Mouse (Mus musculus) kidney, embryonic 16.5 days (tissue): ENCODE data around the gene Sgf29. TPM values are rescaled to one million over a fixed set of nuclear protein-coding genes. Genes with fewer than 3 reads are reported as not detected.

Experiments used
- ATAC-seq: fragments of 200-750 bp; cut with Nextera tagmentation; 2 replicates; pipeline ENCODE4 v1.8.0; 2017; ENCODE audit warnings: moderate TSS enrichment; ENCODE audit not compliant: low FRiP score, low TSS enrichment
- H3K27ac ChIP-seq: fragments of 300-500 bp; sonication (generic); 2 replicates; pipeline ENCODE4 v1.5.1; 2014; ENCODE audit warnings: low read length
- H3K27me3 ChIP-seq: fragments of 300-500 bp; sonication (generic); 2 replicates; pipeline ENCODE4 v1.6.1; 2014; ENCODE audit warnings: low read length, control low read depth, mixed read lengths; ENCODE audit not compliant: insufficient read depth
- H3K36me3 ChIP-seq: fragments of 300-500 bp; sonication (generic); 2 replicates; pipeline ENCODE4 v1.6.1; 2014; ENCODE audit warnings: low read length, control low read depth, mixed read lengths; ENCODE audit not compliant: insufficient read depth
- H3K4me1 ChIP-seq: fragments of 300-500 bp; sonication (generic); 2 replicates; pipeline ENCODE4 v1.6.1; 2014; ENCODE audit warnings: low read length, control low read depth, mixed read lengths; ENCODE audit not compliant: insufficient read depth
- H3K4me2 ChIP-seq: fragments of 300-500 bp; sonication (generic); replicated peaks from 2 replicates; pipeline ENCODE4 v1.6.1; 2014; ENCODE audit warnings: low read depth, low read length
- H3K4me3 ChIP-seq: fragments of 300-500 bp; sonication (generic); 2 replicates; pipeline ENCODE4 v1.5.1; 2014; ENCODE audit warnings: mild to moderate bottlenecking, low read length
- H3K9ac ChIP-seq: fragments of 300-500 bp; sonication (generic); replicated peaks from 2 replicates; pipeline ENCODE4 v1.6.1; 2014; ENCODE audit warnings: low read length
- H3K9me3 ChIP-seq: fragments of 300-500 bp; sonication (generic); 2 replicates; pipeline ENCODE4 v1.6.1; 2016; ENCODE audit warnings: low read length, control low read depth
- WGBS: fragments of 180-500 bp; shearing (Covaris S2); extraction: QIAGEN DNeasy Blood & Tissue Kit; methylation state at CpG from one replicate; pipeline ENCODE4 v1.1.7; 2014; 5-methylcytosine and 5-hydroxymethylcytosine counted together
- polyA plus RNA-seq: library from polyadenylated mRNA; unstranded; fragments of >200 nt; fragmentation: Nextera tagmentation; extraction: Ambion mirVana; gene quantifications from 2 replicates; pipeline ENCODE4 v1.2.1, GENCODE M21; 2015

Gene Sgf29
- polyA plus RNA-seq, 1 experiment from 2014 or later, result 57.2 TPM

- H3K4me2 ChIP-seq, result no peak overlapping the region
- peaks cover 11% of the 10 kb centered on the region for H3K4me1 ChIP-seq
- H3K9me3 ChIP-seq, result peaks cover 5% of the 10 kb centered on the region; the same call in 1 of the 2 replicates
- no peaks in the 10 kb centered on the region for H3K36me3 ChIP-seq
- H3K4me3 ChIP-seq, result no peak overlapping the region
- no peak overlapping the region for H3K27ac ChIP-seq
- WGBS, result 83% methylated on average over 10 of the region's 10 CpGs
- H3K27me3 ChIP-seq, result peaks cover 16% of the 10 kb centered on the region
- H3K9ac ChIP-seq, result no peak overlapping the region
- ATAC-seq, result no peak
Observed at GRCm38 (mm10) chr7:126708175-126708952, 59.3 kb downstream of the Sgf29 start.

- no peak overlapping the region for H3K4me3 ChIP-seq
- H3K36me3 ChIP-seq, result no peaks in the 10 kb centered on the region
- H3K9me3 ChIP-seq, result peaks cover 5% of the 10 kb centered on the region; the same call in 1 of the 2 replicates
- ATAC-seq, result no peak
- no peak overlapping the region for H3K4me2 ChIP-seq
- no peak overlapping the region for H3K27ac ChIP-seq
- WGBS, result 63% methylated on average over 4 of the region's 4 CpGs
- peaks cover 2% of the 10 kb centered on the region; the same call in 1 of the 2 replicates for H3K27me3 ChIP-seq
- no peaks in the 10 kb centered on the region for H3K4me1 ChIP-seq
- H3K9ac ChIP-seq, result no peak overlapping the region
Observed at GRCm38 (mm10) chr7:126710266-126710665, 61.2 kb downstream of the Sgf29 start.

- Histone ChIP-seq H3K4me3 (no peak overlapping the region), H3K9me3 (peaks cover 5% of the 10 kb centered on the region; the same call in 1 of the 2 replicates), H3K36me3 (no peaks in the 10 kb centered on the region), H3K4me1 (no peaks in the 10 kb centered on the region), H3K9ac (no peak overlapping the region), H3K27me3 (no peaks in the 10 kb centered on the region), H3K4me2 (no peak overlapping the region), H3K27ac (no peak overlapping the region)
- ATAC-seq, result no peak
- WGBS, result 74% methylated on average over 3 of the region's 3 CpGs
Observed at GRCm38 (mm10) chr7:126711910-126712309, 62.8 kb downstream of the Sgf29 start.

GRCm38 (mm10) chr7:126715679-126716078 lies 66.6 kb downstream of the Sgf29 start:
- H3K4me3 ChIP-seq, result no peak overlapping the region
- no peaks in the 10 kb centered on the region for H3K36me3 ChIP-seq
- H3K27me3 ChIP-seq, result no peaks in the 10 kb centered on the region
- whole genome bisulfite sequencing, result 81% methylated on average over 4 of the region's 4 CpGs
- H3K9me3 ChIP-seq, result no peaks in the 10 kb centered on the region
- H3K27ac ChIP-seq, result no peak overlapping the region
- H3K9ac ChIP-seq, result no peak overlapping the region
- H3K4me2 ChIP-seq, result no peak overlapping the region
- H3K4me1 ChIP-seq, result no peaks in the 10 kb centered on the region
- no peak for ATAC-seq

GRCm38 (mm10) chr7:126717566-126717965 lies 68.5 kb downstream of the Sgf29 start:
- WGBS, result 82% methylated on average over 3 of the region's 3 CpGs
- no peaks in the 10 kb centered on the region for H3K9me3 ChIP-seq
- no peak overlapping the region for H3K4me3 ChIP-seq
- no peak overlapping the region for H3K27ac ChIP-seq
- H3K27me3 ChIP-seq, result no peaks in the 10 kb centered on the region
- H3K4me1 ChIP-seq, result no peaks in the 10 kb centered on the region
- no peaks in the 10 kb centered on the region for H3K36me3 ChIP-seq
- no peak for ATAC-seq
- H3K9ac ChIP-seq, result no peak overlapping the region
- no peak overlapping the region for H3K4me2 ChIP-seq

GRCm38 (mm10) chr7:126718787-126719337 lies 69.8 kb downstream of the Sgf29 start:
- Histone ChIP-seq H3K36me3 (no peaks in the 10 kb centered on the region), H3K27me3 (no peaks in the 10 kb centered on the region), H3K9ac (no peak overlapping the region), H3K4me1 (no peaks in the 10 kb centered on the region), H3K4me3 (no peak overlapping the region), H3K9me3 (no peaks in the 10 kb centered on the region; the same call in 1 of the 2 replicates), H3K27ac (no peak overlapping the region), H3K4me2 (no peak overlapping the region)
- ATAC-seq, result no peak
- 87% methylated on average over 5 of the region's 5 CpGs for WGBS

- no peaks in the 10 kb centered on the region for H3K36me3 ChIP-seq
- no peaks in the 10 kb centered on the region for H3K4me1 ChIP-seq
- no peak overlapping the region for H3K4me2 ChIP-seq
- 93% methylated on average over 13 of the region's 13 CpGs for WGBS
- no peaks in the 10 kb centered on the region for H3K27me3 ChIP-seq
- ATAC-seq, result no peak
- no peaks in the 10 kb centered on the region; the same call in 1 of the 2 replicates for H3K9me3 ChIP-seq
- no peak overlapping the region for H3K4me3 ChIP-seq
- H3K27ac ChIP-seq, result no peak overlapping the region
- no peak overlapping the region for H3K9ac ChIP-seq
Observed at GRCm38 (mm10) chr7:126721635-126722034, 72.5 kb downstream of the Sgf29 start.

Other genes with a start within 250 kb of the Sgf29 start
- 0.09 TPM in 1 of 2 replicates, not detected in the other for gene Cd19, start 234.4 kb upstream of the Sgf29 start, polyA plus RNA-seq
- gene Rabep2, start 220.6 kb upstream of the Sgf29 start, polyA plus RNA-seq, result 36.2 and 39.0 TPM in 2 replicates
- gene Atp2a1, start 186.2 kb upstream of the Sgf29 start, polyA plus RNA-seq, result 7.1 and 7.8 TPM in 2 replicates
- 62.5 and 66.5 TPM in 2 replicates for gene Sh2b1, start 173.9 kb upstream of the Sgf29 start, polyA plus RNA-seq
- gene Tufm, start 161.9 kb upstream of the Sgf29 start, polyA plus RNA-seq, result 177 and 196 TPM in 2 replicates
- 41.5 and 47.9 TPM in 2 replicates for gene Atxn2l, start 145.9 kb upstream of the Sgf29 start, polyA plus RNA-seq
- 200 and 219 TPM in 2 replicates for gene Eif3c, start 82.9 kb upstream of the Sgf29 start, polyA plus RNA-seq
- gene Apobr, start 64.4 kb upstream of the Sgf29 start, polyA plus RNA-seq, result 0.96 and 1.1 TPM in 2 replicates
- 39.3 and 41.3 TPM in 2 replicates for gene Cln3, start 63.5 kb upstream of the Sgf29 start, polyA plus RNA-seq
- gene Il27, start 54.4 kb upstream of the Sgf29 start, polyA plus RNA-seq, result not detected in 2 replicates
- 6.8 and 9.5 TPM in 2 replicates for gene Nupr1, start 18.4 kb upstream of the Sgf29 start, polyA plus RNA-seq
- gene Sult1a1, start 27.1 kb downstream of the Sgf29 start, polyA plus RNA-seq, result 9.1 and 9.4 TPM in 2 replicates
- gene Bola2, start 46.1 kb downstream of the Sgf29 start, polyA plus RNA-seq, result 119 and 122 TPM in 2 replicates
- 9.5 and 12.3 TPM in 2 replicates for gene Slx1b, start 46.5 kb downstream of the Sgf29 start, polyA plus RNA-seq
- gene Coro1a, start 58.5 kb downstream of the Sgf29 start, polyA plus RNA-seq, result 17.5 and 19.7 TPM in 2 replicates
- gene Mapk3, start 110.3 kb downstream of the Sgf29 start, polyA plus RNA-seq, result 77.9 and 79.5 TPM in 2 replicates
- gene Gdpd3, start 117.0 kb downstream of the Sgf29 start, polyA plus RNA-seq, result 1.8 and 2.0 TPM in 2 replicates
- 95.8 and 101 TPM in 2 replicates for gene Ypel3, start 127.6 kb downstream of the Sgf29 start, polyA plus RNA-seq
- gene Tbx6, start 132.2 kb downstream of the Sgf29 start, polyA plus RNA-seq, result 0.29 and 0.78 TPM in 2 replicates
- gene Ppp4c, start 143.2 kb downstream of the Sgf29 start, polyA plus RNA-seq, result 267 and 271 TPM in 2 replicates
- 0.19 and 0.52 TPM in 2 replicates for gene Fam57b, start 148.4 kb downstream of the Sgf29 start, polyA plus RNA-seq
- not detected in 2 replicates for gene 4930451I11Rik, start 182.3 kb downstream of the Sgf29 start, polyA plus RNA-seq
- 7.8 and 8.7 TPM in 2 replicates for gene Doc2a, start 198.1 kb downstream of the Sgf29 start, polyA plus RNA-seq
- 32.6 and 42.7 TPM in 2 replicates for gene Hirip3, start 212.7 kb downstream of the Sgf29 start, polyA plus RNA-seq
- gene Ino80e, start 213.1 kb downstream of the Sgf29 start, polyA plus RNA-seq, result 75.3 and 88.0 TPM in 2 replicates
- 58.6 and 59.9 TPM in 2 replicates for gene Taok2, start 235.4 kb downstream of the Sgf29 start, polyA plus RNA-seq